Mouse (Mus musculus): Measurements from ENCODE around the gene Phlpp2. TPM values are rescaled to one million over a fixed set of nuclear protein-coding genes. Genes with fewer than 3 reads are reported as not detected.

Phlpp2 gene
- polyA plus RNA-seq, 1 experiment from 2014 or later, result 2.6 TPM

DNA sequence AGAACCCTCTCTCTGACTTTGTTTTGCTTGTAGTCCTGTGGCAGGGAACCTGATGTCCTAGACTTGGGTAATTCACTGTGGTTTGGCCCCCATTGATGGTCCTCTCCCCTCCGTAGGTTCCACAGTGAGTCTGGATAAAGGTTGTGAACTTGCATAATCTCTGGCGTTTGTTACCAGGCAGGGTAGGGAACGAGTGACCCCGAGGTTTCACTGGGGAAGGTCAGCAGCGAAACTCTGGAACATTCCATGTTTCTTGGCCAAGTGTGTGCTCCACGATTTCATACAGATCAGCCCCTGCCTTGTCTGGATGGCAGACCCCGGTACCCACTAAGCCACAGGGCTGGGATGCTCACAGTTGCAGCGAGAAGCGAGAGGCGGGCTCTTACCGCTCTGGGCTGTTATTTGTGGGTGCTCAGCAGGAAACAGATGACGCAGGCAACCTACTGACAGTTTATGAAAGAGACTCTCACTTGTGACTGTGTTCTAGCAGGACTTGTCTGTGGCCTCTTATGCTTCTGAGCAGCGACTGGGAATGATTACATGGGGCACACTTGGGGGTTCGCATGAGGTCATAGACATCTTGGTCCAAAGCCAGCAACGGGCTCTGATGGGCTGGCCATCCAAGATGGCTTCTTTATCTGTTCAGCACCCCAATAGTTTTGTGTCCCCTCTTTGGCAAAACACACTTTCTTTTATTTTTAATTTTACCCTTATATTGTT is 114.2 kb downstream of the Phlpp2 start:
- 78% methylated on average over 15 of the region's 15 CpGs for WGBS
- Histone ChIP-seq H3K9me3 (ENCODE audit: low read length) (no peaks in the 10 kb centered on the region), H3K4me1 (ENCODE audit: insufficient read depth, low read length) (no peaks in the 10 kb centered on the region), H3K4me2 (replicated peaks; ENCODE audit: low read depth, low read length) (no peak overlapping the region), H3K9ac (replicated peaks; ENCODE audit: low read length) (no peak overlapping the region), H3K36me3 (ENCODE audit: insufficient read depth, low read length) (no peaks in the 10 kb centered on the region), H3K27ac (ENCODE audit: low read length) (no peak overlapping the region), H3K4me3 (ENCODE audit: low read length) (no peak overlapping the region), H3K27me3 (ENCODE audit: insufficient read depth, low read length) (peaks cover 19% of the 10 kb centered on the region)
- no peak for ATAC-seq (ENCODE audit: low FRiP score, low TSS enrichment)

DNA sequence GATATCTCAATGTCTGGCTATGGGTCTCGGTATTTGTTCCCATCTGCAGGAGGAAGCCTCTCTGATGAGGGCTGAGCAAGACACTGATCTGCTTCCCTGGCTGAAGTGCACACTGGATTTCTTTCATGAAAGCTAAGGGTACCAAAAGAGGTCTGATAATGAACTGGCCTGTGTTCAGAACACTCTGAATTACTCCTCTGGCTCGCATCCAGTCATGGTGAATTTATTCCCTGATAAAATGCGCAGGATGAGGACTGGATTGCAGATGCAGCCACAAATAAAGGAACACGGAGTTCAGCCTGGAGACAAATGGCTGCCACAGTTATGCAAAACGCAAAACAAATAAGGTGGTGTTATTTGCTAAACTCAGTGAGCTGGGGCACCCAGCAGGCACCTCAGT is 115.6 kb downstream of the Phlpp2 start:
- Histone ChIP-seq H3K4me1 (ENCODE audit: insufficient read depth, low read length) (no peaks in the 10 kb centered on the region), H3K27ac (ENCODE audit: low read length) (no peak overlapping the region), H3K4me3 (ENCODE audit: low read length) (no peak overlapping the region), H3K9me3 (ENCODE audit: low read length) (no peaks in the 10 kb centered on the region), H3K9ac (replicated peaks; ENCODE audit: low read length) (no peak overlapping the region), H3K27me3 (ENCODE audit: insufficient read depth, low read length) (peaks cover 19% of the 10 kb centered on the region), H3K4me2 (replicated peaks; ENCODE audit: low read depth, low read length) (no peak overlapping the region), H3K36me3 (ENCODE audit: insufficient read depth, low read length) (no peaks in the 10 kb centered on the region)
- WGBS, result 41% methylated on average over 5 of the region's 5 CpGs
- ATAC-seq (ENCODE audit: low FRiP score, low TSS enrichment), result no peak

DNA sequence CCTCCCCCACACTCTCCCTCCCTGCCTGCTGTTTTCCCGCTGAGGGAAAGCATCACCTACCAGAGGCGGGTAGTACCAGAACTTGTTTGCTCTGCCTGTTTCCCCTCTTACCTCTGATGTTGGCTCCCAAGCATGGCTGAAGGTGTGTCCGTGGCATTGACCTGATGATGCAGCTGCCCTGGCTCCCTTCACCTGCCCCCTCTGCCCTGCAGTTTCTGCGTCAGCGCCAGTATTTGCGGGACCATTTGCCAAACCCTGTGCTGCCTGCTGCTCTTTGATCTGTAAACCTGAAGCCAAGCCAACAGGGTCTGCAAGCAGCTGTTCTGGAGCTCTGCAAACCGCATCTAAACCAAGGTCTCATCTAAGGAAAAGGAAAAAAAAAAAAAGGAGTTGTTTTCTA is 118.0 kb downstream of the Phlpp2 start:
- 50% methylated on average over 7 of the region's 7 CpGs for WGBS
- Histone ChIP-seq H3K36me3 (ENCODE audit: insufficient read depth, low read length) (no peaks in the 10 kb centered on the region), H3K4me3 (ENCODE audit: low read length) (no peak overlapping the region), H3K27ac (ENCODE audit: low read length) (no peak overlapping the region), H3K27me3 (ENCODE audit: insufficient read depth, low read length) (peaks cover 15% of the 10 kb centered on the region), H3K9ac (replicated peaks; ENCODE audit: low read length) (no peak overlapping the region), H3K4me1 (ENCODE audit: insufficient read depth, low read length) (no peaks in the 10 kb centered on the region), H3K9me3 (ENCODE audit: low read length) (no peaks in the 10 kb centered on the region), H3K4me2 (replicated peaks; ENCODE audit: low read depth, low read length) (no peak overlapping the region)
- ATAC-seq (ENCODE audit: low FRiP score, low TSS enrichment), result no peak

DNA sequence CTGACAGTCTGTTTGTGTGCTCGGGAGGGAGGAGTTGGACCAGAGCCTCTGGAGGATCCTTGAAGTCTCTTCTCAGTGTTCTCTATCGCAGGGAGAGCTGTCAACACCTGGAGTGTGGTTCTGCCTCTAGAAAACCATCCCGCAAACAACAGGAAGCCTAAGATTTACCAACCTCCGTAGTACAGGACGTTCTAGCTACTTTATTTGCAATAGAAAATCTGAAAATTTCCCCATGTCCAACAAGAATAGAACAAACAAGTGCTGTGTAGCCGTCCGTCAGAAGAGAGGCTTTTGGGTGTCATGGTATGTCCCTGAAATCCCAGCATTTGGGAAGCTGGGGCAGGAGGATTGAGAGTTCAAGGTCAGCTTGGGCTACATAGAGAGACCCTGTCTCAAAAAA is 119.4 kb downstream of the Phlpp2 start:
- Histone ChIP-seq H3K9me3 (ENCODE audit: low read length) (no peaks in the 10 kb centered on the region), H3K4me1 (ENCODE audit: insufficient read depth, low read length) (no peaks in the 10 kb centered on the region), H3K4me3 (ENCODE audit: low read length) (no peak overlapping the region), H3K36me3 (ENCODE audit: insufficient read depth, low read length) (no peaks in the 10 kb centered on the region), H3K27ac (ENCODE audit: low read length) (no peak overlapping the region), H3K9ac (replicated peaks; ENCODE audit: low read length) (no peak overlapping the region), H3K27me3 (ENCODE audit: insufficient read depth, low read length) (peaks cover 9% of the 10 kb centered on the region), H3K4me2 (replicated peaks; ENCODE audit: low read depth, low read length) (no peak overlapping the region)
- WGBS, result 85% methylated on average over 7 of the region's 7 CpGs
- ATAC-seq (ENCODE audit: low FRiP score, low TSS enrichment), result no peak

DNA sequence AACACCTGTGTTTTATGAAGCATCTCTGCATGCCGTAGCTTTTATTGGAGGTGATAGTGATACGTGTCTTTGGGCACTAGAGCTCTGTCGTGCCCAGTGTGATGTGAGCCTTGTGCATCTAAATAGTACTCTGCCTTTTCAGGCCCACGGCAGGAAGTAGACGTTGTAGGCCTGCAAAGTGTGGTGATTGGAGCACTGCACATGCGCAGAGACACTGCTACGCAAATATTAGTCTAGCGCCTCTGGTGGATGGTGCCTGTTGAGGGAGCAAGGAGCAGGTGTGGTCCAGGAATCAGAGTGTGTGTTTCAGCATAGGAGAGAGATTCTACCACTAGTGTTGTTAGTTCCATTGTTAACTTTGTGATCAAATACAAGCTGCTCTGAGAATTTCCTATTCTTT is 120.8 kb downstream of the Phlpp2 start:
- Histone ChIP-seq H3K36me3 (ENCODE audit: insufficient read depth, low read length) (no peaks in the 10 kb centered on the region), H3K27ac (ENCODE audit: low read length) (no peak overlapping the region), H3K9ac (replicated peaks; ENCODE audit: low read length) (no peak overlapping the region), H3K27me3 (ENCODE audit: insufficient read depth, low read length) (peaks cover under 1% of the 10 kb centered on the region), H3K4me3 (ENCODE audit: low read length) (no peak overlapping the region), H3K4me2 (replicated peaks; ENCODE audit: low read depth, low read length) (no peak overlapping the region), H3K4me1 (ENCODE audit: insufficient read depth, low read length) (no peaks in the 10 kb centered on the region), H3K9me3 (ENCODE audit: low read length) (no peaks in the 10 kb centered on the region)
- 85% methylated on average over 8 of the region's 8 CpGs for WGBS
- ATAC-seq (ENCODE audit: low FRiP score, low TSS enrichment), result no peak

DNA sequence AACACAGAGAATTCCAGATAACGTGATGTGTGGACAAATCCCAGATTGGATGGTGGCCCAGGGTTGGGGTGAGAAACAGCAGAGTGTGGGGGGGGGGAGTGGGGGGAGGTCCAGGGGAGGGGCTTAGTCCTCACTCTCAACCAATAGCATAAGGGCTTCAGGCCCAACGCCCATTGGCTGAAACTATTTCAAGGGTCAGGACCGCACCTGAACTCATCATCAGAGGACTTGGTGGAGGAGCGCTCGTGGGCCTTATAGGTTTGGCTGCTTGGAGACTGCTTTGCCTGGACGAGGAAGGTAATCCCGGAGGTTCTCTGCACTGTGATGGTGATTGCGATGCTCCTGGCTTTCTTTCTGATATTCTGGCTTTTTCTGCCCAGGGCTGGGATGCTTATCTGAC is 121.9 kb downstream of the Phlpp2 start, which contains the start of gene Tat:
Gene Tat, plus strand, starts transcription at position 214 of the 400 bp plus-strand sequence.
- Histone ChIP-seq H3K4me2 (replicated peaks; ENCODE audit: low read depth, low read length) (no peak within 1 kb of the TSS), H3K9me3 (ENCODE audit: low read length) (no peaks in the 10 kb centered on the region), H3K4me3 (ENCODE audit: low read length) (no peak within 1 kb of the TSS), H3K36me3 (ENCODE audit: insufficient read depth, low read length) (no peaks in the 10 kb centered on the region), H3K27me3 (ENCODE audit: insufficient read depth, low read length) (no peaks in the 10 kb centered on the region; the same call in 1 of the 2 replicates), H3K4me1 (ENCODE audit: insufficient read depth, low read length) (no peaks in the 10 kb centered on the region), H3K27ac (ENCODE audit: low read length) (no peak within 1 kb of the TSS), H3K9ac (replicated peaks; ENCODE audit: low read length) (no peak within 1 kb of the TSS)
- ATAC-seq (ENCODE audit: low FRiP score, low TSS enrichment), result no peak
- WGBS, result 81% methylated on average over 8 of the region's 8 CpGs

DNA sequence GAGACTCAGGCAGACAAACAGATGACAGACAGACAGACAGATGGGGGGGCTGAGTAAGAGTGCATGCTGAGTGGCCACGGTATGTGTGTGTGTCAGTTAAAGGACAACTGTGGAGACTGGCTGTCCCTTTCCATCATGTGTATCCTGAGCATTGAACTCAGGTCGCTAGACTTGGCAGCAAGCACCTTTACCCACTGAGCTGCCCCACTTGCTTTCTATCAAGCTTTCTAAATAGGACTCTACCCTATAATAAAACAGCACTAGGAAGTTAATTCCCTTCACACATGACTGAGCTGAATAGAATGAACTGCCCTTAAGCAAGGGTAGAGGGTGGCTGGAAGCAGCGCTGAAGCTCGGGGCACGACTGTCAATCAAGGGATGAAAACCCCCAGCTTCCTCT is 123.8 kb downstream of the Phlpp2 start:
- ATAC-seq (ENCODE audit: low FRiP score, low TSS enrichment), result no peak
- no peaks in the 10 kb centered on the region for H3K4me1 ChIP-seq (ENCODE audit: insufficient read depth, low read length)
- 74% methylated on average over 5 of the region's 5 CpGs for WGBS
- H3K9me3 ChIP-seq (ENCODE audit: low read length), result no peaks in the 10 kb centered on the region
- no peaks in the 10 kb centered on the region for H3K36me3 ChIP-seq (ENCODE audit: insufficient read depth, low read length)
- no peak overlapping the region for H3K9ac ChIP-seq (replicated peaks; ENCODE audit: low read length)
- no peak overlapping the region for H3K4me2 ChIP-seq (replicated peaks; ENCODE audit: low read depth, low read length)
- no peak overlapping the region for H3K27ac ChIP-seq (ENCODE audit: low read length)
- H3K4me3 ChIP-seq (ENCODE audit: low read length), result no peak overlapping the region
- peaks cover 3% of the 10 kb centered on the region; the same call in 1 of the 2 replicates for H3K27me3 ChIP-seq (ENCODE audit: insufficient read depth, low read length)

DNA sequence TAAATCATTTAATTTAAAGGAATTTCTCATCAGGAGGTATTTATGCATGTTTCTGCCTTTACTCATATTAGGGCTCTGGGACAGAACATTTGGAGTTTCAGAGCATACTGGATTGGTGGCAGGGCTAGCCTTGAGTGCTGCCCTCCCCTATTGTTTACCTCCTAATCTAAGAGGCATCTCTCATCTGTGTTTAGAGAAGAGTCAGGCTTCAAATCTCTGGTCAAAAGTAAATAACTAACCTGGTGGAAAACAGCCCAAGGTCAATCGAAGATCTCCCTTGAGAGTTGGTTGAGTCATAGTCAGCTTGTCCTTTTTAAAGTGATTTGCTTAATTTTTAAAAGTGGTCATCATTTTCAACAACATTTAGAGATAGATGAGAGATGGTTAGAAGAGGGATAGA is 124.6 kb downstream of the Phlpp2 start:
- H3K9ac ChIP-seq (replicated peaks; ENCODE audit: low read length), result no peak overlapping the region
- no peaks in the 10 kb centered on the region for H3K9me3 ChIP-seq (ENCODE audit: low read length)
- no peak overlapping the region for H3K4me2 ChIP-seq (replicated peaks; ENCODE audit: low read depth, low read length)
- no peak overlapping the region for H3K27ac ChIP-seq (ENCODE audit: low read length)
- H3K4me1 ChIP-seq (ENCODE audit: insufficient read depth, low read length), result no peaks in the 10 kb centered on the region
- H3K4me3 ChIP-seq (ENCODE audit: low read length), result no peak overlapping the region
- 88% methylated on average over 1 of the region's 1 CpGs for WGBS
- no peak for ATAC-seq (ENCODE audit: low FRiP score, low TSS enrichment)
- H3K36me3 ChIP-seq (ENCODE audit: insufficient read depth, low read length), result no peaks in the 10 kb centered on the region
- H3K27me3 ChIP-seq (ENCODE audit: insufficient read depth, low read length), result 0 out of 2 replicates have a peak, but pooled peaks cover 3% of the 10 kb centered on the region

Other genes starting within 250 kb of the Phlpp2 start
- gene Ist1, start 175.3 kb upstream of the Phlpp2 start, polyA plus RNA-seq (2015; fragmentation: Nextera tagmentation; extraction: Ambion mirVana), result 160 TPM in 2 replicates
- gene Zfp821, start 163.0 kb upstream of the Phlpp2 start, polyA plus RNA-seq (2015; fragmentation: Nextera tagmentation; extraction: Ambion mirVana), result 25.1 and 28.5 TPM in 2 replicates
- gene Atxn1l, start 130.8 kb upstream of the Phlpp2 start, polyA plus RNA-seq (2015; fragmentation: Nextera tagmentation; extraction: Ambion mirVana), result 7.5 and 9.3 TPM in 2 replicates
- 46.6 and 53.6 TPM in 2 replicates for gene Ap1g1, start 90.0 kb upstream of the Phlpp2 start, polyA plus RNA-seq (2015; fragmentation: Nextera tagmentation; extraction: Ambion mirVana)
- 3.9 and 4.0 TPM in 2 replicates for gene Marveld3, start 93.7 kb downstream of the Phlpp2 start, polyA plus RNA-seq (2015; fragmentation: Nextera tagmentation; extraction: Ambion mirVana)
- not detected in 2 replicates for gene Tat, start 121.9 kb downstream of the Phlpp2 start, polyA plus RNA-seq (2015; fragmentation: Nextera tagmentation; extraction: Ambion mirVana)
- 0.32 TPM in 1 of 2 replicates, not detected in the other for gene Chst4, start 171.2 kb downstream of the Phlpp2 start, polyA plus RNA-seq (2015; fragmentation: Nextera tagmentation; extraction: Ambion mirVana)
- gene Zfp612, start 211.2 kb downstream of the Phlpp2 start, polyA plus RNA-seq (2015; fragmentation: Nextera tagmentation; extraction: Ambion mirVana), result 9.0 and 9.2 TPM in 2 replicates
- not detected in 2 replicates for gene Gm21964, start 232.7 kb downstream of the Phlpp2 start, polyA plus RNA-seq (2015; fragmentation: Nextera tagmentation; extraction: Ambion mirVana)
- not detected in 2 replicates for gene Gm17720, start 234.2 kb downstream of the Phlpp2 start, polyA plus RNA-seq (2015; fragmentation: Nextera tagmentation; extraction: Ambion mirVana)

Measured in kidney, embryonic 16.5 days (tissue).